Mouse (Mus musculus): Measurements from ENCODE around the gene Csf2rb.
"Not testable (repeated sequence)": the region's sequence is repeated elsewhere in the genome, so short reads cannot be mapped to it uniquely, and the experiment has no call there.

Csf2rb gene

DNA sequence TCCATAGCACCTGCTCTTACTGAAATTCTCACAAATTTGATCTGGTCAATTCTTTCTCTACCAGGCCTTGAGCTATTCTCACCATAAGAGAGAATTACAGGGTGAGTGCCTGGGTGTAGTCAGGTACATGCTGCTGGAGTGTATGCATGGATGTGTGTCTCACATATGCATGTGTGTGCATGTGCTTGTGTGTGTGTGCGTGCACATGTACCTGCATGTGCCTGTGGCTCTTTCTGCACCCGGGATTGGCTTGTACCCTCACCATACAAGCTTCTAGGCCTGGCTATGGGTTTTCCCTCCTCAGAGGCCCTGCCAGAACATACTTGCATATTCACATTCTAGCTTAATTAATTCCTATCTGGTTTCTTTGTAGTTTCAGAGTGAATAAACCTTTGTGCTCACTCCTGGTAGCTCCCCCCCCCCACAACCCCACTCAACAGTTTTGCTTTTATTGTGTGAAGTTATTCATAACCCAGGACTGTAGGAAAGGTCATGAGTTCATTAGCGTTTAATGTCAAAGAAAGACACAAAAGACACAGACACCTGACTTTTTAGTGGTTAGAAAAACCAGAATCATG is 3.1 kb downstream of the Csf2rb start:
- DNase-seq, result no peak

DNA sequence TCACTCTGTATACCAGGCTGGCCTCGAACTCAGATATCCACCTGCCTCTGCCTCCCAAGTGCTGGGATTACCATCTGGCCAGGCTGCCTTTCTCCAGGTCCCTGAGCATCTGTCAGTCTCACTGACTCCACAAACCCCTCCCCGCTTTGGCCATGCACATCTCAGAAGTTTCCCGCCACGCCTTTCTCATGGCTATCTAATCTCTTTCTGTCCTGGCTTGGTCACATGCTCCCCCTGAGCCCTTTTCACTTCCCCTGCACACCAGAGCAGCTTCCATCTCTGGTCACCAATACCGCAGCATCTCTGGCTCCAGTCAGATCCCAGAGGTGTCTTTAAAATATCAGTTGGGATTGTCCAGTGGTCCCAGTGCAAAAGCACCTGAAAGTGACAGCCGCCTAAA is 4.4 kb downstream of the Csf2rb start:
- not testable (repeated sequence) for DNase-seq

DNA sequence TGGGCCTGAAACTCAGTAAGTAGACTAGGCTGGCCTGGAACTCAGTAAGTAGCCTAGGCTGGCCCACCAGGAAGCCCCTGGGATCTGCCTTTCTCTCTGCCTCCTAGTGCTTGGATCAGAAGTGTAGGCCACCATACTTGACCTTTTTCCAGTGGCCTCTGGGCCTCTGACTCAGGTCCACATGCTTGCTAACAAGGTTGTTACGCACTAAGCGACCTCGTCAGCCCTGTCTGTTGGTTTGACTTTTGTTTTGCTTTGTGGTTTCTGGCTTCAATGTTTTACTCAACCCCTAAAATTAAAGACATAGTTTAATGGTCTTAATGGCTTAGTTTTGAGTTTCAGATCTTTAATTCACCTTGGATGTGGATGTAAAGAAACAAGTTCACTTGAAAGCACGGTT is 5.2 kb downstream of the Csf2rb start:
- no peak for DNase-seq

DNA sequence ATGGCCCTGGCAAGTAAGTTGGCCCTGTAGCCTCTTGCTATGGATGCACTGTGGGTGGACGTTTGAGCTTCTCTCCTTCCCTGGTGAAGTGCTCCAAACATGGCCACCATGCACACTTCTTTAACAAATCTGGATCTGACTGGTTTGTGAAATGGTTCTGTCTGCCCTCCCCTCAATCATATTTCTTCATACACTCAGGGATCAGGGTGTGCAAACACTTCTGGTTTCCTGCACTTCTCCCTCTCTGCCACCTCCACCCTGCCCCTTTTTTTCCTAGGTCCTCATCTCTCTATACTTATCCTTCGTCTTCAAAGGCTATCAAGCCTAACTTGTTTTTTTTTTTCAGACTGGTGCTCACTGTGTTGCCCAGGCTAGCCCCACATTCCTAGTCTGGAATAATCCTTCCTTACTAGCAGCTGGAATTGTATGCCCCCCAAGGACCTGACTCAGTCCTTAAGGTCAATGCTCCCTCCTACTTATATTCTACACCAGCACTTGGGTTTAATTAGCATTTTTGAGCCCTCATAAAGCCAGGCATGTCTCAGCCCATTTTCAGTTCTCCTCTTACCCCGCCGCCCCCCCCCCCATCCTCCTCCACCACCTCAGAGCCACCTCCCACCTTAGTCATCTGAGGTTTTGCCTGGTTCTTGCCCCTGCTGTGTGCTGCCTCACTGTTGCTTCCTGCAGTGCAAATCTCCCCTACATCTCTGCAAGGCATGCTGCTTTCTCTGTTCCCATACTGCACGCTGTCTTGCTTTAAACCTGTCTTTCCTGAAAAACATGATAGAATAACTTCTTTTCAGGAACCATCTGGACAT is 6.2 kb downstream of the Csf2rb start:
- no peak for DNase-seq

DNA sequence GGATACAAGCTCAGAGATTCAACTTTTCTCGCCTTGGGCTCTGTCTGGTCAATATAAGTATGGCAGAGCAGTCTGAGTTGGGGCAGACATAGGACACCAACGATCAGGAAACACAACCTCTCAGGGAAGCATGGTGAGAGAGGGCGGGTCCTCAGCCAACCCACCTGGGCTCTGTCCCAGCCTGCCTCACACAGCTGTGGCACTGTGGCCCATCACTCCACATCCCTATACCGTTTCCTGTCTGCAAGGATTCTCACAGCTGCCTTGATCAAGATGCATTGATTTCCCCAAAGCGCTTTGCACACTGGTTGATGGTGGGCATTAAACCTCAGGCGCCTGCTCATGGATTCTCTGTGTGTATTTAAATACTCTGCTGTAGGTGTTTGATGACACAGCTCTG is 7.4 kb downstream of the Csf2rb start:
- DNase-seq, result no peak

DNA sequence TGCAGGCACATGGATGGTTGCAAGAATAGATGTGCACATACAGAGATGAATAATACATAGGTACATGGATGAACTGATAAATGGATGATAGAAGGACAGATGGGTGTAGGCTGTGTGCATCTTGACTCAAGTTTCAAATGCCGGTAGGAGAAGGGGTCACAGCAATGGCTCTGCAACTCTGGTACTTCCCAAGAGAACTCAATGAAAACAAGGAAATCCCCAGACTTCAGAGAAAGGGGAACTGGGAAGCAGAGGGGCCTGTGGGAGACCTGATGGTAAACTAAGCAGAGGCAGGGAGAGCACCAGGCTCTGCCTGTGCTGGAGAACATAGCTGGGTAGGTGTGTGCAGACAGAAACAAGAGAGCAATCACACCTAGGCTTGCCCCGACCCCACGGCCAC is 8.8 kb downstream of the Csf2rb start:
- DNase-seq, result no peak

DNA sequence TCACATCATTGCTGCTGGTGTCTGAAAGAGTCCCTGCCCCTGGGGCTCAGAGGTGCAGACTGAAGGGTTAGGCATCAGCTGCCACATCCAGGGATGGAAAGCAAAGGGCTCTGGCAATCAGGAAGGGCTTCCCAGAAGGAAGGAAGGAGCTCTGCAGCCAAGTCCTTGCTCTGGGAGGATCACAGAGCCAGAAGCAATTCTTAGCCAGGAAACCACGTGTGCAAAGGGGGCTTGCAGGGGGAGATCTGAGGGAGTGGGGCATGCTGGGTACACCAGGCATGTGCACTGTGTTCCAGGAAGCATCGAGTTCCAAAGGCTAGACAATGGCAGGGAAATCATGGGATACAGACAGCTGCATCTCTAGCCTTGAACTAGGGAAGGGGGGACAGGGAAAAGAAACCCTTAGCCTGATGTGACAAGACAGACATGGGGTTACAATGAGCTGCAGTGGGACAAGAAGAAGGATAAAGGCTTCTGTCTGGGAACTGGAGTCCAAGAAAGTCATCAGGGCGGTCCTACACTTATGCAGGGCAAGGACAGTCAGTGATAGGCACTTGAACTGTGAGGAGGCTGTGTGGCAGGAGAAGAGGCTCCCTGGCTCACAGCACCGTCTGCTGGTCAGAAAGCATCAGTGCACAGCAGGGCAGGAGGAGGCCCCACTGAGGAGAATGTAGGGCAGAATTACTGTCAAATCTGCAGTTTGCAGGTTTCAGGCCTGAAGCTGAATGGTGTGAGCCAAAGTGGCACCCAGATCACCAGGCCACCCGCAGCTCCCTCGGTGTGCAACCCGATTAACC is 14.3 kb downstream of the Csf2rb start:
- DNase-seq, result peak; percentile 61 to 74

DNA sequence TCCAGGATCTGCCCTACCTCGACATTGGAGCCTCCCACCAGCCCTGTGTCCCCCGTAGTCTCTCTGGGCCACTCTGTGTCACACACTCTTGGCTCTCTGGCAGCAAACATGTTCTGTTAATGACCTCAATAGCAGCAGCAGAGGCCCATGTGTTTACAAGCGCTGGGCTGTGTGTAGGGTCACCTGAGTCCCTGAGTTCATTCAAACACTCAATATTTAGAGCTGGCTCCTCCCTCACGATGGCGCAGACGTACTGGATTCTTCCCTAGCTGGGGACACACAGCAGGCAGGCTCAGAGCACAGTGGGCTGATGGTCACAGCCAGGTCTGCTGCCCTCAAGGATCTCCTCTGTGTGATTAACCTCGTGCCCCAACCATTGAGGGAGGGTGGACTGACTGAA is 15.4 kb downstream of the Csf2rb start:
- DNase-seq, result not testable (repeated sequence)

DNA sequence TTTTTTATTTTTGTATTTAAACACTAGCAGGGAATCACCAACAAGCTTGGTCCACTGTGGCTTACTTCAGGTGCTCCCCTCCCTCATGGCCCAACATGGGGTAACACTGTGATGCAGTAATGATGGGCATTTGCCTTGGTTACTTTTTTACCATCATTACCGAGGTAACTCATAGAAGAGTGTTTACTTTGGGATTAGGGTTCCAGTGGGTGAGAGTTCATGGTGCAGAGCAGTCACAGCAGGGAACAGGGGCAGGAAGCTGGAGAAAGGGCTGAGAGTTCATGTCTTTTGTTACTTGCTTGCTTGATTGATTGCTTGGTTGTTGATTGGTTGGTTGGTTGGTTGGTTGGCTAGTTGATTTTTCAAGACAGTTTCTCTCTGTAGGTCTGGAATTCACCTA is 18.1 kb downstream of the Csf2rb start:
- no peak for DNase-seq

DNA sequence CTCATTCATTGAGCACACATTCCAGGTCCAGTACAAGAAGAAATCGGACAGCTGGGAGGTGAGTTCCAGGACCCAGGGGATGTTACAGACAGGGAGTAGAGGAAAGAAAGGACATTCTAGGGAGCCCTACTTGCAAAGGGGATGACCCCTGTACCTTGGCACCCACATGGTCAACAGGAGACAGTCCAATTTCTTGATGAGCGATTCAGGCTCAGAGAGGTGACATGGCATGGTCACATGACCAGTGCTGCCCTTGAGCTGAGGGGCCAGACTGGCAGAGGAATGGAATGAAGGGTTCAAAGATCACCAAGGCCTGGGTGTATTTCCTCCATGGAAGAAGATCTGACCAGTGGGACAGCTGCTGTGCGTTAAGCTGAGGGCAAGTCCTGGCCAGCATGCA is 19.0 kb downstream of the Csf2rb start:
- DNase-seq, result no peak

DNA sequence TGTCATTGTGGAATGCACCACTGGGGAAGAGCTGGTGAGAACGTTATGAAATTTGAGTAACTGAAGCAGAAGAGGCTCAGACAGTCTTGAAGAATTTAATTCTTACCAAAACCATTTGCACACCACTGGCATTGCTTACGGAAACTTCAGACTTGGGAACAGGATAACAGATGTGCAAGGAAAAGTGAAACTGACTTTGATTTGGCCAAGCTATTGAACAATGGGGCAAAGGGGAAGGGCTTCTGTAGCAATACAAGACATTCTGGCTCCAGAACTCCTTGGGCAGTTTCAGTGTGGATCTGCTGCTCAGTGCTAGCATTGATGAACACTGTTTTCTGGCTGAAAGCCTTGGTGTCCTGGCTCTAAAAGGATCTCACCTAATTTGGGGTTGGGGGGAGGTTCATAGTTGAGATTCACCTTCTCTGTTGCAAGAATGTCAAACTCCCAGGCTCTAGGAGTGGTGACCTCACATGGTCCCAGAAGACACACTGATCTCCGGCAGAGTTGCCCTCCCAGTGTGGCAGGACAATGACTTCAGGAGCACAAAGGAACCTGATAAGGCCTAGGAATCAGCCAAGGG is 26.1 kb downstream of the Csf2rb start:
- DNase-seq, result no peak

DNA sequence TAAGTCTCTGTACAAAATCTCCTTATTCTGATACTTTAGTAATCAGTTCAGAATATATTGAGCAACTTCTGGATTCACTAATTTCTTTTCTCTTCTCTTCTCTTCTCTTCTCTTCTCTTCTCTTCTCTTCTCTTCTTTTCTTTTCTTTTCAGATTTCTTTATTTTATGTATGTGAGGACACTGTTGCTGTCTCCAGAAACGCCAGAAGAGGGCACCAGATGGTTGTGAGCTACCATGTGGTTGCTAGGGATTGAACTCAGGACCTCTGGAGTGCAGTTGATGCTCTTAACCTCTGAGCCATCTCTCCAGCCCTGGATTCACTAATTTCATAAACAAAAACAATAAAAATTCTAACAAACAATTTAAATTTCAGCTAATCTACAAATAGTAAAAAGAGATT is 29.4 kb downstream of the Csf2rb start:
- peak; percentile 41 to 72 for DNase-seq

DNA sequence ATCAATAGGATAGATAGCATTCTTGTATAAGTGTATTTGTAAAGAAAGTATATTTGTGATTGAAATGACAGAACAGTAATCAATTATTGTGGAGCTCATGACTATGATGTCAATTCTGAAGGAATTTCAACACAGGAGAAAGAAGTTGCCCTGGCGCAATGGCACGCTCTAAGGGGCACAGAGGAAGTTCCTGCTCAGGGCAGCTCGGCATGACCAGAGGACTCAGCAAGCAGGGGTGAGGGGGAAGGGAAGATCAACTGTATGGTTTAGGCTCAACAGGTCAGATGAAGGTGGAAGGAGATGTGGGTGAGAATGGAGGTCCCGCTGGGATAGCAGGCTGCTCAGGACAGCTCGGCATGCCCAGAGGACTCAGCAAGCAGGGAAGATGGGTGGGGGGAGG is 30.0 kb downstream of the Csf2rb start:
- DNase-seq, result no peak

DNA sequence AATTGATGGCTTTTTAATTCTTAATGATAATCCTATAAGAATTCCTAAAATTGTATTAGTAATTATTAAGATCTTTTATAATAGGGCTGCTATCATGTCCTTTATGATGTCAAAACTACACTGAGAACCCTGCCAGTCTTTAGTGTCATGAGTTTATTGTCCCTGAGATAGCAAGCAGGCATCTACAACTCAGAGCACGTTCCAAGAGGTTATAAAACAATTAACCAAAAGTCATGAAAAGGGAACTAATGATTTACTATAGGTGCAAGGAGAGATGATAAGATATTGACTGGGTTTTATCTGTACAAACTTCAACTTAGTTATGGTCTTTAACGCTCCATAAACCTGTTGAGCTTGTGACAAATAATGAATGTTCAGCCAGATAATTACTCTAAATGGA is 40.4 kb downstream of the Csf2rb start:
- no peak for DNase-seq

DNA sequence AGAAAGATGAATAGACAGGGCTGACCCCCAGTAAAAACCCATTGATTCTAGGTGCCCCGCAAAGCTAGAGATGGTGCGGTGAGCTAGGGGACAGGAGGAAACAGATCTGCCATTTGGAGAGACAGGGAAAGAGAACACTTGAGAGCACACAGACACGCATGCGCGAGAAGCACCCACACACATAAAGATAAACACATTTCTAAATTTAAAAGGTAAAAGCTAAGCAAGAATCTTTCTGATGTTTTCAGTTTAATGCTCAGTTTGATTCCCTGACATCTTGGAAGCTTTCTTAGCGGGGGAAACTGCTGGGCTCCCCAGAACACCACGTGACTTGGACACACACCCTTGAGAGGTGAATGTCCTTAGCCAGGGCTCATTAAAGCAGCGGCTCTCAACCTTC is 41.3 kb downstream of the Csf2rb start:
- DNase-seq, result no peak

DNA sequence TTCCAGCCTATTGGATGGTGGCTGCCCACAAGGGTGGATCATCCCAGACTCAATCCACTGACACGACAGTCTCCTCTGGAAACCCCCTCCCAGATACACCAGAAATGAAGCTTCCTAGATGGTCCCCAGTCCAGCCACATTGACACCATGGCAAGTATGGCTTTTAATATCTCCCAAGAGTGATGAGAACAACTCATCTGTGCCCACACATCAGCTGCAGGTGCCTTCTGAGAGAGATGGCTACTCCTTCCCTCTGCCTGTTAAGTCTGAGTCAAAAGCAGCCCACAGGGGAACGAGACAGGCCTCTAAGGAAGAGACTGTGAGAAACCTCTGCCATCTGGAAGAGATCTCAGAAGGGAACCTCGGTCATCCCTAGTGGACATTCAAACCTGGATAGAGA is 42.3 kb downstream of the Csf2rb start:
- DNase-seq, result no peak

DNA sequence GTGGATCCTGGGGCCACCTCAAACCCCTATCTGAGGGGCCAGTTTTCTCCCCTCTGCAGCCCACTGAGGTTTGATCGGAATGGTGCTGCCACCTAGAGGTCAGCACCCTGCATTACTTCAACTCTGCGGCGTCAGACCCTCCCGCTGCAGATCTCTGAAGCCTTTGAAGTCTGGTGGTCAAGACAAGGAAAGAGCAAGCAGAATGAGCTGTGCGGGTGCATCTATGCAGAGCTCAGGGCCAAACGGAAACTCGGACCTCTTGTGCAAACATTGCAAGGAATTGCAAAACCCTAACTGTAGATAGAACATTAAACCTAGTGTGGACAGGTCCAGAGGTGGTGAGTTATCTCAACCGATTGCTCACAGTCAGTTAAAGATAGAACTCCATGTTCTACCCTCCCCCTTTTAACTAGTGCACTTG is 43.4 kb downstream of the Csf2rb start:
- DNase-seq, result peak; percentile 61 to 71

DNA sequence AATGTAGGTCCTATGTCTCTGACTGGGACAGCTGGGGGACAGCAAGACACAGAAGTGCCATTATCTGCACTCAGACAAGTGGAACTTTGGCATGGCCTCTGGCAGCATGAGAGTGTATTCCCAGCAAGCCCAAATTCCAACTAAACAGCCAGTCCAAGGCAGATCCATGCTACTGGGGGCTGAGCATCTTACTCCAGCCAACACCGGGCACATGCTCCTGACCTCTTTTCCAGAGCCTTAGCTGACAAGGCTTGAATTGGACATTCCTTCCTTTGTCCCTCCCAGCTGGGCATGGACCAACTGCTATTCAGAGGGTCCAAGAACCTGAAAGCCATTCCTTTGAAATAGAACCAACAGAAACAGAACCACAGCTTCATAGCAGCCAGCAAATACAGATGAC is 44.1 kb downstream of the Csf2rb start:
- no peak for DNase-seq

DNA sequence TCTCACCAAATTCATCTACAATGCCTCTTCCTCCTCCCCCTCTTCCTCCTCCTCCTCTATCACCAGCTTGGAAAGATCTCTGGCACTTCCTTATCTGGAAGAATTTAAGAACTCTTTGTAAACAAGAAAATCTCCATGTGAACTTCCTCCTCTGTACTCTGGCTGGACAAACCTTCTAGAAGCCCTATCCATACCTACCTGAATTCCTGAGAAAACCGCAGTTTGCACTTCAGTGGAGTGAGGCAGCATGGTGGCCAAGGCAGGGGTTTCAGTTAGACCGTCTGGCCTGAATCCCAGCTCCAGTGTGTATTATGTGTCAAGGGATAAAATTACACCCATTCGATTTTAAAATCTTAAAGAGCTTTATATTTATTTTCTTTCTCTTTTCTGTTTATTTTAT is 47.2 kb downstream of the Csf2rb start:
- no peak for DNase-seq

DNA sequence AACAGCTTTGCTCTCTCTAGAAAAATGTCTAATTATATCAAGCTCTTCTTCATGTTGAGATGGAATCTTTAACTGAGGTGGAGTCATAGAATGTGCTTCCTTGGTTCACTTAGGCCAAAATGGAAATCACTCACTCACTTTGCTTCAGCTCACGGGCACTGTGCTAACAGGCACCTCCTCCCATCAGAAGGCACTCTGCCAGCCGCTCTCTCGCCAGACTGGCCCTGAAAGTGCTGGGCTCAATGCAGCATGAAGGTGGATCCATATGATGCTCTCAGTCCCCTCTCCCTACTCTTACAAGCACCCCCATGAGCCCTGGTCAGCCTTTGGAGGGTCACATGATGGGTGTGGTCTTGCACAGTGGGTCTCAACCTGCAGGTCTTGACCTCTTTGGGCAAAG is 48.7 kb downstream of the Csf2rb start:
- DNase-seq, result peak; percentile 63 to 78

DNA sequence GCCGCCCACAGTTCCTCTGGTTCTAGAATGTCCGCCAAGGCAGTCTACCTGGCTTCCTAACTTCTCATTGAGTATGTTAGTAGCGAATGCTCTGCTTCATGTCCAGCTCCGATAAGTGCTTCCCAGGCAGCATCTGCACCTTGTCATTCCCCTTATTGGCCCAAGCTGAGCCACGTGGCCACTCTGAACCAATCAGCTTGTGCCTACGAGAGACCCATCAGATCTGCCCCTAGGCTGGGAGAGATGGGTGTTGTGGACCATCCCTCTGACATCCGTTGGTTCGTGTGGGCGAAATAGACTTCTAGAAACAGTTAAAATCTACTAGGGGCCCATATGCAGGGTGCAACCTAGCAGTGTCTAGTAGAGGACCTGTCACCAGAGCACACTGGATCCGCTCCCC is 52.3 kb downstream of the Csf2rb start:
- no peak for DNase-seq

DNA sequence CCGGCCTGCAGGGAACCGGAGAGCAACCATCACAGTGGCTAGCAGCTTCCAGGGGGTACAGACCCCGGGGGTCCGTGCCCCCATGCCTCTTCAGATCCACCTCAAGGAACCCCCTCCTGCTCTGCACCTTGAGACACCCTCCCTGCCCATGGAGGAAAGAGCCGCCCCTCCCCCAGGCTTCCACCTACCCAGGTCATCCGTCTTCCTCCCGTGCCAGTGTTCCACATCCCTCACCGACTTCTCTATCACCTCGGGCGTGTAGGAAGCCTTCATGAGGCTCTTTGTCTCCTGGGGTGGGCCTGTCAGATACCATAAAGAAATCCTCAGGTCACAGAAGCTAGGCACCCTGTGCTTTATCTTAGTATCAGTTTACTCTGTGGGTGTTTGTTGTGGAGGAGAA is 53.0 kb downstream of the Csf2rb start:
- no peak for DNase-seq

DNA sequence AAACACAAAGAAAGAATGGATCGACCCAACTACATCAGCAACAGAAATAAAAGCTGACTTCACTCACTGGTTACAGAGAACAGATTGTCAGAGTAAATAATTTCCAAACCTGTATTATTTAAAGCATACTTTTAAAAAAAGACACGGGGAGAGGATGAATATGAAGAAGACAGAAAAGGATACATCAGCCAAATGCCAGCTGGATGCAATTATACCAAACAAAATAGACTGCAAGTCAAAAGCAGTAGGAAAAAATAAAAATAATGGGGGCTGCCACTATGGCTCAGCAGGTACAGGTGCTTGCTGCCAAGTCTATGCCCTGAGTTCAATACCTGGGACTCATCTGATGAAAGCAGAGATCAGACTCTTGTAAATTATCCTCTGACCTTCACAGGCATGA is 54.7 kb downstream of the Csf2rb start:
- DNase-seq, result no peak

DNA sequence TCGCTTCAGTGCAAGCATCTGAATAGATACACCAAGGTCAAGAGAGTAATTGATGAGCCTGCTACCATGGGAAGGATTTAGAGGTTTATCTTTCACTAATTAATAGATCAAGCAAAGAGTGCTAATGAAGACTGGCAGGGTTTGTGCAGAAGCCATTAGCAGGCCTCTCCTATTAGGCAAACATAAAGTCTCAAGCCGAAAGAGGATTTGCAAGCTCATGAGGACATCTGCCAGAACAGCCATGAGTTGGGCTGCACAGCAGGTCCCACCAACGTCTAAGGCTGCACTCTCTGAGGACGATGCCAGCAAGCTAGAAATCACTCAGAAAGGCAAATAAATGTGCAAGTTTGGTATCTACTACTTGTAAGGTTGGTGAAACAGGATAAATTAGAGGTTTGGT is 55.2 kb downstream of the Csf2rb start:
- DNase-seq, result no peak

Data from cerebellum, postnatal 25 days (tissue).